Mouse (Mus musculus): ENCODE results near the gene Padi2.

GRCm38 (mm10) chr4:140909536-140909935, 3.4 kb downstream of the Padi2 start:
- TF ChIP-seq GATA1 (IDR thresholded peaks at IDR 0.05; ENCODE audit: low read length) (no peak), TAL1 (IDR thresholded peaks at IDR 0.05; ENCODE audit: low read length) (no peak)
